Mouse (Mus musculus) WW6 (cell line): ENCODE results near the gene Olfr1335.
"Not testable (repeated sequence)": the region's sequence is repeated elsewhere in the genome, so short reads cannot be mapped to it uniquely, and the experiment has no call there.

Experiments
- DNase-seq: peaks from one replicate; pipeline ENCODE4 v3.0.0-alpha.2; 2013; ENCODE audit warnings: low read depth, low spot score

Gene Olfr1335

DNA sequence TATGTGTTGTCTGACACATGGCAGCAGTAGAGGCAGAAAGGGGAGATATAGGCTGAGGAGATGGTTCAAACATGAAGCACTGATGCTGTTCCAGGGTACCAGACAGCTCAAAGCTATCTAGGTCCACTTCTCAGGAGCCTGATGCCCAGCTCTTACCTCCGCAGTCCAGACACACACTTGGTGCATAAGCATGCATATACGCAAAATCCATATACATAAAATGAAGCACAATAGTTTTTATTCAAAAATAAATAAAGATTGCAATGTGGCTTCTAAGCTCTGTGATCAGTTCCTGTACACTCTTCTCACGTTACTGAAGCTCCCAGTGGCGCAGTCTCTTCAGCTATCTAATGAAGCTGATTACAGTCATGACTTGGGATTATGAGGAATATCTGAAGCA is at the start of gene Olfr1335:
Olfr1335 (minus strand) TSS at position 101 of the 400 bp plus-strand sequence.
- no peak for DNase-seq

DNA sequence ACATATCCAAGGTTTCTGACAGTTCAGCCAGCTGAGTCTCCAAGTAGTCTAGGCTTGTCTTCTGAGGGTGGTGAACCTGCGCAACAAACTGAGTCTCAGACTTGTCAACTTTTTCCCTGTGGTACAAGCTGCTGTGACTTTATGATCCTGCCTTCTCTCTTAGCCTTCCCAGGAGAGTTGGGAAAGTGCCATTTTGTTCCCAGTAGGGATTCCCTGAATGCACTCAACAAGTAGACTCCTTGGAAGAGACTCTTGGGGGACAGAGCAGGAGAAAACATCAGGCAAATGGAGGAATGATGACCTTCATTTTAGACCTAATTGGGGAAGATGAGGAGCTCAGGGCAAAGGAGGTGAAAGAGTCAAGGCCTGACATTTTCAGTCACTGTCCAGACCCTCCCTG is 26.4 kb upstream of the Olfr1335 start, which contains the start of gene Olfr1333:
Olfr1333 (minus strand) TSS at position 101 of the 400 bp plus-strand sequence.
- DNase-seq = no peak

DNA sequence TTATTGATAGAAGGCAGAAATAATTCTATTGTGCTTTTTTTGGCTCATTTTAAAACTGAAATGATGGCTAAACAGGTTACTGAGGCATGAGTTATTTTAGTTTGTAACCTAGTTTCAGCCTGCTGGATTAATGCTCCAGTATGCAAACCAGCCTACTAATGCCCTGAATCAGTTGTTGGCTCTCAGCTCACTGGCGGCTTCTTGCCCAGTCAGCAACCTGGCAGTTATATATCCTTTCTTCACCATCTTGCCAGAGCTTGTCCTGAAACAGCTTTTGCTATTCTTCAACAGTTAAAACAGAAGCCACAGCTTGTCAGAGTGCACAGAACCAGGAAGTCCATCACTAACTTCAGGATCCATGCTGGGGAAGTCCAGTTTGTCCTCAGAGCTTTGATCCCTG is 9.2 kb upstream of the Olfr1335 start:
- DNase-seq = no peak

DNA sequence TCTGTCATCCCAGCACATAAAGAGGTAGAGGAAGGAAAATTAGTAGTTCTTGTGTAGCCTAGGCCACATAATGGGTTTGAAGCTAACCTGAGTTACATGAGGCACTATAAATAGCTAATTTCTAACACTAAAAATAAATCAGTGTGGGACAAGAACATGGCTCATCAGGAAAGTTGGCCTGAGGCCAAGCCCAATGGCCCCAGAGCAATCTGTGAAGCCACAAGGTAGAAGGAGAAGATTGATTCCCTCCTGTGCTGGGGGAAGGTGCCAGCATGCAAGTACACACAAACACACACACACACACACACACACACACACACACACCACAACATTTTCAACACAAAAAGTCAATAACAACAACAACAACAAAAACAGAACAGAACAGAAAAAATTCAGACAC is 16.9 kb downstream of the Olfr1335 start:
- DNase-seq = not testable (repeated sequence)

DNA sequence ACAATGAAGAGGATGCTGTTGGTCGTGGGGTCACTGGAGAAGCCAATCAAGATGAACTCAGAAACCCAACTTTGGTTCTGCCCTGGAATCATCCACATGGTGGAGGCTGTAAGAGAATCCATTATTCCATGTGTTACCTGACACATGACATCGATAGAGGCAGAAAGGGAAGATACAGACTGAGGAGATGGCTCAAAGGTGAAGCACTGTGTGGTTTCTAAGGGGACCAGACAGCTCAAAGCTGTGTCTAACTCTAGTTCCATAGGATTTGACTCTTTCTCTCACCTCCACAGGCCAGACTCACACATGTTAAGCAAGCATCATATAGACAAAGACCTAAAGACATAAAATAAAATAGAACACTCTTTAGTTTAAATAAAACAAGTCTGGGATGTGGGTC is 27.3 kb downstream of the Olfr1335 start, which contains the start of gene Olfr1337:
Olfr1337 (minus strand) TSS at position 101 of the 400 bp plus-strand sequence.
- no peak for DNase-seq
